ENCODE assay signal across 8 mouse cellular contexts in genomic region chr12:76822651-76823041, GRCm38 (mm10). TPM values are rescaled to one million over a fixed set of nuclear protein-coding genes. Genes with fewer than 3 reads are reported as not detected.
DNase-seq lines count a peak whose midpoint lies in the region; ATAC-seq and TF ChIP-seq lines count a peak whose summit lies in the region.

Gene Rab15 (minus strand): TSS chr12:76822908.

- peak within 1 kb of the TSS; percentile 83 for H3K4me2 ChIP-seq in lung, embryonic 14.5 days
- peak within 1 kb of the TSS; percentile 87 for H3K4me2 ChIP-seq in hindbrain, embryonic 12.5 days (replicated peaks)
- peak within 1 kb of the TSS; percentile 65 for H3K4me2 ChIP-seq in liver, embryonic 14.5 days (ENCODE audit: low read depth)

- no peaks in the 10 kb centered on the region for H3K27me3 ChIP-seq in cerebellum, adult 2 months (ENCODE audit: control insufficient read depth, insufficient read depth, low read length)
- no peaks in the 10 kb centered on the region; the same call in 1 of the 2 replicates for H3K27me3 ChIP-seq in lung, embryonic 14.5 days (ENCODE audit: insufficient read depth, low read length)
- H3K27me3 ChIP-seq in hindbrain, embryonic 12.5 days = peaks cover 37% of the 10 kb centered on the region
- peaks cover 54% of the 10 kb centered on the region for H3K27me3 ChIP-seq in liver, embryonic 14.5 days (ENCODE audit: control insufficient read depth, insufficient read depth, low read length)

- H3K36me3 ChIP-seq in lung, embryonic 14.5 days (ENCODE audit: insufficient read depth) = no peaks in the 10 kb centered on the region
- no peaks in the 10 kb centered on the region for H3K36me3 ChIP-seq in hindbrain, embryonic 12.5 days
- no peaks in the 10 kb centered on the region for H3K36me3 ChIP-seq in liver, embryonic 14.5 days (replicated peaks; ENCODE audit: control insufficient read depth, insufficient read depth, low read depth)

- TF ChIP-seq CTCF in cerebellum, adult 2 months (IDR thresholded peaks at IDR 0.05; ENCODE audit: borderline replicate concordance, insufficient read depth, low read depth, low read length) = no peak
- no peak for TF ChIP-seq CTCF in lung, embryonic 14.5 days (IDR thresholded peaks at IDR 0.05; ENCODE audit: low read depth)
- no peak for TF ChIP-seq CTCF in liver, embryonic 14.5 days (IDR thresholded peaks at IDR 0.05; ENCODE audit: low read depth)

- DNase-seq in cerebellum, adult 2 months = peak; percentile 63 to 76
- DNase-seq in cerebellum, adult 11 months = no peak
- no peak for DNase-seq in lung, embryonic 14.5 days
- DNase-seq in lung, postnatal 36 days = no peak
- DNase-seq in liver, embryonic 14.5 days (ENCODE audit: low read depth in 3 of 3, low spot score in 3 of 3) = no peak
- DNase-seq in ovary, postnatal 14 days (ENCODE audit: low spot score) = no peak
- no peak for DNase-seq in adrenal gland, postnatal 4 days (ENCODE audit: low spot score in 2 of 2)

- peak; percentile 7; the same call in 1 of the 2 replicates for ATAC-seq in lung, embryonic 14.5 days (ENCODE audit: insufficient read depth)
- peak; percentile 55 for ATAC-seq in hindbrain, embryonic 12.5 days (ENCODE audit: low FRiP score)
- ATAC-seq in liver, embryonic 14.5 days (ENCODE audit: insufficient read depth) = no peak

- H3K9me3 ChIP-seq in lung, embryonic 14.5 days (ENCODE audit: low read depth, low read length) = no peaks in the 10 kb centered on the region
- H3K9me3 ChIP-seq in hindbrain, embryonic 12.5 days (replicated peaks) = no peaks in the 10 kb centered on the region
- H3K9me3 ChIP-seq in liver, embryonic 14.5 days (ENCODE audit: control insufficient read depth, low read length) = no peaks in the 10 kb centered on the region

- H3K27ac ChIP-seq in cerebellum, adult 2 months (ENCODE audit: insufficient read depth, low read length) = peak within 1 kb of the TSS; percentile 98
- H3K27ac ChIP-seq in lung, embryonic 14.5 days (ENCODE audit: low read depth) = peak within 1 kb of the TSS; percentile 66; the same call in 1 of the 2 replicates
- H3K27ac ChIP-seq in hindbrain, embryonic 12.5 days = peak within 1 kb of the TSS; percentile 84
- no peak within 1 kb of the TSS for H3K27ac ChIP-seq in liver, embryonic 14.5 days

- no peak for TF ChIP-seq EP300 in liver, embryonic 14.5 days (IDR thresholded peaks at IDR 0.05; ENCODE audit: low read depth)

- 2% methylated on average over 17 of the region's 17 CpGs for WGBS in cerebellum, adult 2 months
- 4% methylated on average over 17 of the region's 17 CpGs for WGBS in lung, embryonic 14.5 days
- WGBS in hindbrain, embryonic 12.5 days = 2% methylated on average over 17 of the region's 17 CpGs
- WGBS in liver, embryonic 14.5 days (ENCODE audit: insufficient replicate concordance) = 5% methylated on average over 16 of the region's 17 CpGs

- H3K4me1 ChIP-seq in cerebellum, adult 2 months (ENCODE audit: control insufficient read depth, insufficient read depth, low read length) = peaks cover 22% of the 10 kb centered on the region; the same call in 1 of the 2 replicates
- H3K4me1 ChIP-seq in lung, embryonic 14.5 days (ENCODE audit: insufficient read depth) = peaks cover 30% of the 10 kb centered on the region
- H3K4me1 ChIP-seq in hindbrain, embryonic 12.5 days = peaks cover 25% of the 10 kb centered on the region
- H3K4me1 ChIP-seq in liver, embryonic 14.5 days (replicated peaks; ENCODE audit: control insufficient read depth in 2 of 2, insufficient read depth in 2 of 2, low read length in 1 of 2) = no peaks in the 10 kb centered on the region

- TF ChIP-seq POLR2A in cerebellum, adult 2 months (IDR thresholded peaks at IDR 0.05; ENCODE audit: borderline replicate concordance, insufficient read depth, low read length) = peak; percentile 40

- H3K4me3 ChIP-seq in cerebellum, adult 2 months (replicated peaks; ENCODE audit: insufficient read depth, low read depth, low read length) = peak within 1 kb of the TSS; percentile 73
- H3K4me3 ChIP-seq in lung, embryonic 14.5 days (ENCODE audit: low read depth, low read length) = peak within 1 kb of the TSS; percentile 64
- peak within 1 kb of the TSS; percentile 73 for H3K4me3 ChIP-seq in hindbrain, embryonic 12.5 days
- H3K4me3 ChIP-seq in liver, embryonic 14.5 days (ENCODE audit: insufficient read depth in 1 of 2, low read depth in 2 of 2, low read length in 2 of 2) = peak within 1 kb of the TSS; percentile 38 to 52

- peak within 1 kb of the TSS; percentile 76 for H3K9ac ChIP-seq in lung, embryonic 14.5 days
- peak within 1 kb of the TSS; percentile 89 for H3K9ac ChIP-seq in hindbrain, embryonic 12.5 days
- H3K9ac ChIP-seq in liver, embryonic 14.5 days (replicated peaks) = no peak within 1 kb of the TSS

RNA-seq across cellular contexts. Expression of gene Rab15, which starts in this region (rescaled TPM):
- polyA plus RNA-seq in cerebellum, adult 2 months (2012; rRNA removed) = 108 and 109 TPM in 2 replicates
- polyA plus RNA-seq in lung, embryonic 14.5 days (2014; fragmentation: Nextera tagmentation; extraction: Ambion mirVana) = 26.0 and 36.5 TPM in 2 replicates
- polyA plus RNA-seq in hindbrain, embryonic 12.5 days (2016; fragmentation: Nextera tagmentation; extraction: Ambion mirVana) = 25.1 and 27.8 TPM in 2 replicates
- polyA plus RNA-seq in liver, embryonic 14.5 days (2012; rRNA removed) = 0.11 and 0.13 TPM in 2 replicates
- polyA plus RNA-seq in liver, embryonic 14.5 days (2014; fragmentation: Nextera tagmentation; extraction: Ambion mirVana) = 0.05 and 0.15 TPM in 2 replicates
- total RNA-seq in adrenal gland, postnatal 4 days (2021) = 10 to 100 TPM in 1 of 2 experiments, 1 to 10 TPM in 1; 6.4 to 10.1 TPM

Comparison
In these comparisons a context has a peak if more than half of its experiments do, and no peak if none do; other contexts are left out.
1. RNA of gene Rab15 (polyA plus RNA-seq): 108 to 109 TPM in cerebellum, adult 2 months, 26.0 to 36.5 TPM in lung, embryonic 14.5 days and 25.1 to 27.8 TPM in hindbrain, embryonic 12.5 days; 0.05 to 0.15 TPM in liver, embryonic 14.5 days; every median in the first group is over 10 times any median in the second.
2. DNase-seq: peak in cerebellum, adult 2 months (2 of 2); none in cerebellum, adult 11 months (single experiment), lung, embryonic 14.5 days (single experiment), lung, postnatal 36 days (single experiment), liver, embryonic 14.5 days (0 of 3), ovary, postnatal 14 days (single experiment) and adrenal gland, postnatal 4 days (0 of 2).
3. Peak in every context shown above with its lines, with median percentiles within 50 percentile points of each other: H3K4me3 ChIP-seq and H3K4me2 ChIP-seq.